Mouse (Mus musculus): ENCODE measurements around the gene Itpkc. TPM values are rescaled to one million over a fixed set of nuclear protein-coding genes. Genes with fewer than 3 reads are reported as not detected.

The Itpkc gene
- total RNA-seq (2012; rRNA removed) (5.9 and 8.1 TPM in 2 replicates), total RNA-seq (2014; rRNA removed) (3.2 and 4.0 TPM in 2 replicates), polyA plus RNA-seq (2012; ENCODE audit: insufficient read length, low read depth) (4.0 and 4.1 TPM in 2 replicates)

DNA sequence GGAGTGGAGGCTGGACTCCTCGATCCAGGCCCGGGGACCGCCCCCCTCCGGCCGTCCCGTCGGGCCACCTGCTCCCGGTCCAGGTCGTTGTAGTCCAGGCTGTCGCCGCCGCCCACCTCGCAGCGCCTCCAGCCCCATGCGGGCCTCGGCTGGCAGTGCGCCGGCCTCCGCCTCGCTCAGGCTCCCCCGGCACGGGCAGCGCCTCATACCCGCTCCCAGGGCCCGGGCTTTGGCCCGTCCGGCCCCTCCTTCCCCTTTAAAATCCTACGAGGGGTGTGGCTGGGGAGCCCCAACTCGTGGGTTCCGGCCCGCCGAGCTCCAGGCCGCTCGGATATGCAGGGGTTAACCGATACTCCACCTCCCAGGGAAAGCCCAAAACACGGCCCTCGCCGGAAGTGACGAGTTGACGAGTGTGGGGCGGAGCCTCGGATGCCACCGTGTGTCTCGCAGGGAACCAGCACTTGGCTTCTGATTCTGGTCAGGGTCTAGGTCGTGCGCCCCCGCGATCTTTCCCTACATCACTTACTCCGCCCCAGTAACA lies at the start of gene Itpkc:
Itpkc (minus strand) TSS at position 381 of the 541 bp plus-strand sequence.
- DNase-seq (ENCODE audit: extremely low read depth): peak; percentile 95
- Histone ChIP-seq H3K79me2 (replicated peaks; ENCODE audit: control insufficient read depth, extremely low read depth, insufficient read depth, poor library complexity, severe bottlenecking) (peaks cover 14% of the 10 kb centered on the region; the same call in 1 of the 2 replicates), H3K4me1 (ENCODE audit: control insufficient read depth in 1 of 2, insufficient read depth in 2 of 2) (peaks cover 21 to 57% of the 10 kb centered on the region in 2 experiments), H3K4me2 (ENCODE audit: insufficient read depth, low read depth, poor library complexity, severe bottlenecking) (peak within 1 kb of the TSS; percentile 78), H3K4me3 (replicated peaks in 1 of 3; ENCODE audit: low read depth in 2 of 3, low read length in 2 of 3, poor library complexity in 1 of 3) (peak within 1 kb of the TSS; percentile 78 to 86 (median 81)), H3K36me3 (replicated peaks in 1 of 2; ENCODE audit: control insufficient read depth in 1 of 2, insufficient read depth in 1 of 2, low read length in 1 of 2) (peaks cover 0 to 12% of the 10 kb centered on the region in 2 experiments), H3K27ac (ENCODE audit: insufficient read depth, low read depth) (peak within 1 kb of the TSS; percentile 44; the same call in 1 of the 2 replicates), H3K9ac (ENCODE audit: insufficient read depth, low read depth) (peak within 1 kb of the TSS; percentile 66), H3K27me3 (replicated peaks) (no peaks in the 10 kb centered on the region), H3K9me3 (replicated peaks; ENCODE audit: low read length) (no peaks in the 10 kb centered on the region)
- TF ChIP-seq ZMIZ1 (IDR thresholded peaks at IDR 0.05; ENCODE audit: low read depth, low read length) (peak; percentile 87), TCF12 (IDR thresholded peaks at IDR 0.05; ENCODE audit: low read depth, low read length) (peak; percentile 96), MAX (IDR thresholded peaks at IDR 0.05; ENCODE audit: low read length) (no peak; the same call in none of the 2 replicates), CHD1 (IDR thresholded peaks at IDR 0.05; ENCODE audit: low read depth, low read length) (no peak), SIN3A (IDR thresholded peaks at IDR 0.05; ENCODE audit: low read length) (peak; percentile 94), ETS1 (conservative IDR thresholded peaks at IDR 0.05; ENCODE audit: low read depth, low read length) (peak; percentile 69), NRF1 (IDR thresholded peaks at IDR 0.05; ENCODE audit: low read depth, low read length) (no peak), ELF1 (IDR thresholded peaks at IDR 0.05; ENCODE audit: low read depth, low read length) (peak; percentile 69), MEF2A (IDR thresholded peaks at IDR 0.05; ENCODE audit: borderline replicate concordance, low read depth, low read length) (peak; percentile 57), UBTF (IDR thresholded peaks at IDR 0.05; ENCODE audit: low read depth, low read length) (peak; percentile 76; the same call in 1 of the 2 replicates), GABPA (IDR thresholded peaks at IDR 0.05; ENCODE audit: insufficient replicate concordance, low read depth, low read length) (no peak), NELFE (IDR thresholded peaks at IDR 0.05; ENCODE audit: low read depth, low read length) (peak; percentile 96), RCOR1 (conservative IDR thresholded peaks at IDR 0.05; ENCODE audit: low read depth, low read length) (no peak), MXI1 (IDR thresholded peaks at IDR 0.05; ENCODE audit: low read depth, low read length) (peak; percentile 98), CHD2 (IDR thresholded peaks at IDR 0.05; ENCODE audit: low read length) (0 out of 2 replicates have a peak, but pooled peaks have one; percentile 27), BHLHE40 (IDR thresholded peaks at IDR 0.05; ENCODE audit: low read depth, low read length) (0 out of 2 replicates have a peak, but pooled peaks have one; percentile 33), POLR2A (IDR thresholded peaks at IDR 0.05; ENCODE audit: low read depth, low read length) (peak; percentile 95), POLR2AphosphoS2 (IDR thresholded peaks at IDR 0.05; ENCODE audit: low read depth, low read length) (peak; percentile 89), ZC3H11A (IDR thresholded peaks at IDR 0.05; ENCODE audit: low read depth, low read length) (no peak), MAZ (IDR thresholded peaks at IDR 0.05; ENCODE audit: low read depth, low read length) (peak; percentile 71; the same call in 1 of the 2 replicates), SMC3 (IDR thresholded peaks at IDR 0.05; ENCODE audit: low read depth, low read length) (no peak), TBP (conservative IDR thresholded peaks at IDR 0.05; ENCODE audit: low read depth, low read length) (peak; percentile 75), MYC (IDR thresholded peaks at IDR 0.05; ENCODE audit: low read depth, low read length) (0 out of 2 replicates have a peak, but pooled peaks have one; percentile 35), KAT2A (IDR thresholded peaks at IDR 0.05; ENCODE audit: insufficient replicate concordance, low read length) (0 out of 2 replicates have a peak, but pooled peaks have one; percentile 62), ZKSCAN1 (IDR thresholded peaks at IDR 0.05; ENCODE audit: borderline replicate concordance, low read depth, low read length) (no peak), PAX5 (IDR thresholded peaks at IDR 0.05; ENCODE audit: low read length) (no peak), HCFC1 (IDR thresholded peaks at IDR 0.05; ENCODE audit: low read depth, low read length) (peak; percentile 69), EP300 (IDR thresholded peaks at IDR 0.05; ENCODE audit: low read length) (no peak), IRF4 (IDR thresholded peaks at IDR 0.05; ENCODE audit: low read depth, low read length) (peak; percentile 91)
- in situ Hi-C loops (cut with MboI; ENCODE audit: low pct_ligation_motif_present, low pct_unique_long_range_greater_than_20kb, low sequenced_read_pairs) (loop anchor here (5.0 kb wide), 2 partner anchors 36 to 66 kb away; no protein-coding TSS in a partner anchor), dilution Hi-C loops (cut with MboI; ENCODE audit: extremely low pct_ligation_motif_present, extremely low pct_unique_long_range_greater_than_20kb, low sequenced_read_pairs) (no loop called here)
